Mouse (Mus musculus) brown adipose tissue, adult 24 weeks (tissue): Measurements from ENCODE around the gene Fbxl16. TPM values are rescaled to one million over a fixed set of nuclear protein-coding genes. Genes with fewer than 3 reads are reported as not detected.
A peak's percentile ranks its signal among the peaks of the same experiment; 100 is the strongest.

Source experiments
- H3K27ac ChIP-seq: fragments of 200-500 bp; replicated peaks from 2 replicates; pipeline ENCODE4 v1.5.1; 2012; ENCODE audit warnings: low read depth, mild to moderate bottlenecking, low read length
- H3K4me1 ChIP-seq: fragments of 200-500 bp; 2 replicates; pipeline ENCODE4 v1.6.1; 2012; ENCODE audit warnings: low read length, mixed read lengths; ENCODE audit not compliant: control insufficient read depth, insufficient read depth, insufficient read length
- H3K4me3 ChIP-seq: fragments of 200-500 bp; 2 replicates; pipeline ENCODE4 v1.5.1; 2012; ENCODE audit warnings: low read depth, mild to moderate bottlenecking, low read length, moderate library complexity; ENCODE audit not compliant: insufficient read depth
- polyA plus RNA-seq: library from polyadenylated mRNA; stranded (reverse); fragments of >200 nt; gene quantifications from 2 replicates; pipeline ENCODE4 v1.2.4, GENCODE M21; 2012; ENCODE audit not compliant: missing spikeins, insufficient read depth, insufficient read length

The Fbxl16 gene
- polyA plus RNA-seq, 1 experiment: 0.79 TPM

- Histone ChIP-seq H3K4me3 (peak overlapping the region; percentile 56), H3K27ac (no peak overlapping the region), H3K4me1 (no peaks in the 10 kb centered on the region)
These were observed 888 bp downstream of the Fbxl16 start for GRCm38 (mm10) chr17:25809606-25810340.

DNA sequence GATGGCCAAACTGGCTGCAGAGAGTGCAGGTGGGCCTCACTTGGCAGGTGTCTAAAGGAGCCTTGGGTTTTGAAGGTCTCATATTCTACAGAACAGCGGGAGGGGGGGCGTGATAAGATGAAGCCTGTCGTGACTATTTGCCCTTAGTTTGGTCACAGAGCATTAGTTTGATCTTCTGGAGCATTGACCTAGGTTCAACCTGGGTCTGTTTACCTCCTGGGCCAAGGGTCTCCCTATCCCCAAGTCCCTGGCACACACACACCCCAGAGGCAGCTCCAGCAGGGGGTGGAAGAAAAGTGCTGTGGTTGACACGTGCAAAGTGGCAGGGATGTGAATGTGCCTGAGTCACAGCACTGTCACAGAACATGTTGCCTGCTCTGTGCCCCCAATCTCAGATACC, 2.0 kb downstream of the Fbxl16 start:
- Histone ChIP-seq H3K4me1 (no peaks in the 10 kb centered on the region), H3K4me3 (no peak overlapping the region), H3K27ac (no peak overlapping the region)

DNA sequence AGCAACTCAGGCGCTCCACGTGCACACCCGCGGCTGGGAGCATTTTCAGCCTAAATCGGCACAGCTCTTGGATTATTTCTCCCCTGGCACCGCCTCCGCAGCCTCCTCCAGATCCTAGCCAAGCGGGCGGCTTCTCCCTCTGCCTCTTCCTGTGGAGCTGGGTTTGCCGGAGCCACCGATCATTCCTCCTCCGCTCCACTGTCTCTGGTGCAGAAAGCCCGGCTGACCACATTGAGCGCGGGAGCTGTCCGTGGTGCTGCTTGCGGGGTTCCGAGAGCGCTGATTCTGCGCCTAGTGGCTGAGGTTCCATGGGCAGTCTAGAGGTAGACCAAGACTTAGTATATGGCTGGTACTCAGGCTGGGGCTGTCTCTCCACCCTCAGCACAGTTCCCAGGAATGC, 4.6 kb downstream of the Fbxl16 start:
- Histone ChIP-seq H3K27ac (no peak overlapping the region), H3K4me3 (no peak overlapping the region), H3K4me1 (no peaks in the 10 kb centered on the region)

- Histone ChIP-seq H3K4me1 (no peaks in the 10 kb centered on the region), H3K27ac (no peak overlapping the region), H3K4me3 (no peak overlapping the region)
These were observed 8.8 kb downstream of the Fbxl16 start for GRCm38 (mm10) chr17:25817662-25818061.

DNA sequence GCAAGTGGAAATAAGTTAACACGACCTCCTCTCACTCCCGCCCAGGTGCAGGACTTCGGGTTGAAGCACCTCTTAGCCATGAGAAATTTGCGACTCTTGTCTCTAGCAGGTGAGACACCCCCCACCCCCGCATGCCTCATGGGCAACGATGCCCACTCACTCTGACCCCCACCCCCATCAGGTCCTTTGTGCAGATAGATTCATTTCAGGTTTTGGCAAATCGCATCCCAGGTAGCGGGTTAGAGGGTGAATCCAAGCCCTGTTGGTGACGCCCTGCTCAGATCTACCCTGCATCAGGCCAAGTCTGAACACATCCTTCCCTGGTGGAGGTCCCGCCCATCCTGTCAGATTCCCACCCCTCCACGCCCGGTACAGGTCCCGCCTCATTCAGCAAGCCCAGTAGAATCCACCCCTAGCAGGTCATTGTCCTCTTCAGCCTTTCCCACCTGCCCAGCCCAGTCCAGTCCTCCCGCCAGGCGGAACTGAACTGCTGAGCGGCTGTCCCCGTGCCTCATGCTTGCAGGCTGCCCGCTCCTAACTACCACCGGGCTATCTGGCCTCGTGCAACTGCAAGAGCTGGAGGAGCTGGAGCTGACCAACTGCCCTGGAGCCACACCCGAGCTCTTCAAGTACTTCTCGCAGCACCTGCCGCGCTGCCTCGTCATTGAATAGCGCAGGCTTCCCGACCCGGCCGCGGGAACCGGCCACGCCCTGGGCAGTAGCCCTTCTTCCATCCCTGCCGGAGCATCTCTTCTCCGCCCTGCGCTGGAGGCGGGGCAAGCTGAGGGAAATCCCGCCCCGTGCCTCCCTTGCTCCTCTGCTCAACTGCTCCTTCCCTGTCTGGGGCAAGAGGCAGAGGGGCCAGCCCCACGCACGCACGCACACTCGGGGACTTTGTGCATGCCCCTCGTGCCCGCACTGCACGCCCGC, 10.2 kb downstream of the Fbxl16 start:
- H3K4me1 ChIP-seq: peaks cover 4% of the 10 kb centered on the region
- no peak overlapping the region for H3K4me3 ChIP-seq

GRCm38 (mm10) chr17:25823452-25823851, 14.6 kb downstream of the Fbxl16 start, which contains the start of gene Wdr24:
Gene Wdr24, plus strand, starts transcription at chr17:25823627.
- Histone ChIP-seq H3K27ac (peak within 1 kb of the TSS; percentile 48; the same call in 1 of the 2 replicates), H3K4me1 (peaks cover 12% of the 10 kb centered on the region), H3K4me3 (peak within 1 kb of the TSS; percentile 81)

More for the DNA sequence above, 10.2 kb downstream of the Fbxl16 start:
- H3K27ac ChIP-seq: no peak overlapping the region

- peaks cover 15% of the 10 kb centered on the region for H3K4me1 ChIP-seq
- H3K27ac ChIP-seq: no peak overlapping the region
- H3K4me3 ChIP-seq: peak overlapping the region; percentile 81
These were observed 15.7 kb downstream of the Fbxl16 start for GRCm38 (mm10) chr17:25824362-25825142.

GRCm38 (mm10) chr17:25825311-25825710, 16.4 kb downstream of the Fbxl16 start:
- Histone ChIP-seq H3K4me3 (no peak overlapping the region), H3K27ac (no peak overlapping the region), H3K4me1 (peaks cover 17% of the 10 kb centered on the region)

- H3K4me1 ChIP-seq: peaks cover 17% of the 10 kb centered on the region
- no peak overlapping the region for H3K4me3 ChIP-seq
- no peak overlapping the region for H3K27ac ChIP-seq
These were observed 17.2 kb downstream of the Fbxl16 start for GRCm38 (mm10) chr17:25825984-25826570.

DNA sequence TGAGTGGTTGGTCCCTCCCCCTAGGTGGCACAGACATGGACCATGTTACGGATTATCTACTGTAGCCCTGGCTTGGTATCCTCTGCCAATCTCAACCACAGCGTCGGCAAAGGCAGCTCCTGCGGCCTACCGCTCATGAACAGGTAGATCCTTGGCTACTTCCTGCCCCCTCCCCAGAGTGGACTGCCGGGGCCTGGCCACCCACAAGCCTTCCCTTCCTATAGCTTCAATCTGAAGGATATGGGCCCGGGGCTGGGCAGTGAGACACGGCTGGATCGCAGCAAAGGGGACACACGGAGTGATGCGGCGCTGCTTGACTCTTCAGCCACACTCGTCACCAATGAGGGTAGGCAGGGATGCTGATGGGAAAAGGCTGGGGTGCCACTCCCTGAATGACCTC, 18.1 kb downstream of the Fbxl16 start:
- peaks cover 24% of the 10 kb centered on the region for H3K4me1 ChIP-seq
- no peak overlapping the region for H3K4me3 ChIP-seq
- no peak overlapping the region for H3K27ac ChIP-seq

GRCm38 (mm10) chr17:25827546-25828222, 18.8 kb downstream of the Fbxl16 start:
- Histone ChIP-seq H3K4me1 (peaks cover 25% of the 10 kb centered on the region), H3K4me3 (no peak overlapping the region), H3K27ac (no peak overlapping the region)

GRCm38 (mm10) chr17:25828223-25828594, 19.3 kb downstream of the Fbxl16 start:
- Histone ChIP-seq H3K27ac (no peak overlapping the region), H3K4me3 (peak overlapping the region; percentile 78), H3K4me1 (peaks cover 25% of the 10 kb centered on the region)

DNA sequence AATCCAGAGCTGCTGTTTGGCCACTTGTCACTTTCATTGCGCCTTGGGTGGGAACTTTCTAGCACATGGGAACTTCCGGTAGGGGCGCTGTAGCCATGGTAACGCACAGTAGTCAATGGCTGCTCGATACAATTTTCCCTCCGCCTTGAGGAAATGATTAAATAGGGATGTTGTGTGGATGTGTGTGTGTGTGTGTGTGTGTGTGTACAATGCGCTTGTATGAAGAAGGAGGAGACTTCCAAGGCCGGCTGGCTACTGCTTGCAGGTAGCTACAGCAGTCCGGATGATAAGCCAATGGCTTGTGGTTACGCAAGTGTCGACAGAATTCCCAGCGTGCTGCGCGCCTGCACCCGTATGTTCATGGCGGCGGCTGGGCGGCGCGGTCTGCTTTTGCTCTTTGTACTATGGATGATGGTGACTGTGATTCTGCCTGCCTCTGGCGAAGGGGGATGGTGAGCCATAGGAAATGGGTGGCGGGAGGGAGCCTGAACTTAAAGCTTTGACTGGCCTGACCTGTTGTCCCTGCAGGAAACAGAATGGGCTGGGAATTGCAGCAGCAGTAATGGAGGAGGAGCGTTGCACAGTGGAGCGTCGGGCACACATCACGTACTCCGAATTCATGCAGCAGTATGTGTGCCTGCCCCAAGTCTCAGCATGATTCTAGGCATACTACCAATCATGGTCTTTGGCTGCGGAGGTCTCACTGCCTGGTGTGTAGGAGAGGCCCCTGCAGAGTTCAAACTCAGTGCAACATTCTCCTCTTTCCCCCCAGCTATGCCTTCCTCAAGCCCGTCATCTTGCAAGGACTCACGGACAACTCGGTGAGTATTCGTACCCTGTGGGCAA, 20.1 kb downstream of the Fbxl16 start, which contains the start of gene Jmjd8:
TSS of gene Jmjd8 (plus strand) at position 156 of the 846 bp plus-strand sequence.
- peak within 1 kb of the TSS; percentile 47 for H3K27ac ChIP-seq
- H3K4me1 ChIP-seq: peaks cover 24% of the 10 kb centered on the region
- peak within 1 kb of the TSS; percentile 78 for H3K4me3 ChIP-seq
